Mouse (Mus musculus): Measurements from ENCODE around the gene Med15. TPM values are rescaled to one million over a fixed set of nuclear protein-coding genes. Genes with fewer than 3 reads are reported as not detected.

Gene Med15
- polyA plus RNA-seq, 1 experiment from 2014 or later: 40.6 TPM

- Histone ChIP-seq H3K9me3 (no peaks in the 10 kb centered on the region), H3K9ac (no peak overlapping the region), H3K36me3 (peaks cover 51% of the 10 kb centered on the region), H3K4me3 (peak overlapping the region; percentile 59), H3K27ac (no peak overlapping the region), H3K27me3 (no peaks in the 10 kb centered on the region), H3K4me1 (peaks cover 16% of the 10 kb centered on the region), H3K4me2 (peak overlapping the region; percentile 85)
- no peak for ATAC-seq (ENCODE audit: insufficient number of reproducible peaks, low FRiP score, low TSS enrichment, low read depth)
- WGBS: 20% methylated on average over 1 of the region's 1 CpGs
These were observed 85.5 kb downstream of the Med15 start for GRCm38 (mm10) chr16:17647156-17647555.

- Histone ChIP-seq H3K4me2 (peak within 1 kb of the TSS; percentile 85), H3K4me3 (peak within 1 kb of the TSS; percentile 59), H3K27ac (peak within 1 kb of the TSS; percentile 67), H3K4me1 (peaks cover 16% of the 10 kb centered on the region), H3K36me3 (peaks cover 48% of the 10 kb centered on the region), H3K9ac (0 out of 2 replicates have a peak within 1 kb of the TSS, but pooled peaks have one; percentile 37), H3K27me3 (no peaks in the 10 kb centered on the region), H3K9me3 (no peaks in the 10 kb centered on the region)
- peak; percentile 88 for ATAC-seq (ENCODE audit: insufficient number of reproducible peaks, low FRiP score, low TSS enrichment, low read depth)
- WGBS: 2% methylated on average over 64 of the region's 65 CpGs
These were observed 86.2 kb downstream of the Med15 start, which contains the start of gene Ccdc74a for GRCm38 (mm10) chr16:17646310-17647114. Gene Ccdc74a, plus strand, starts transcription at chr16:17646470.

- H3K9me3 ChIP-seq: no peaks in the 10 kb centered on the region
- no peak overlapping the region for H3K27ac ChIP-seq
- no peak for ATAC-seq (ENCODE audit: insufficient number of reproducible peaks, low FRiP score, low TSS enrichment, low read depth)
- H3K27me3 ChIP-seq: no peaks in the 10 kb centered on the region
- 81% methylated on average over 4 of the region's 4 CpGs for WGBS
- H3K4me1 ChIP-seq: peaks cover 16% of the 10 kb centered on the region
- no peak overlapping the region for H3K9ac ChIP-seq
- H3K4me2 ChIP-seq: no peak overlapping the region
- peaks cover 51% of the 10 kb centered on the region for H3K36me3 ChIP-seq
- H3K4me3 ChIP-seq: no peak overlapping the region
These were observed 89.2 kb downstream of the Med15 start for GRCm38 (mm10) chr16:17643437-17643990.

GRCm38 (mm10) chr16:17642311-17642710 is 90.4 kb downstream of the Med15 start:
- Histone ChIP-seq H3K9me3 (no peaks in the 10 kb centered on the region), H3K27me3 (no peaks in the 10 kb centered on the region), H3K4me2 (no peak overlapping the region), H3K36me3 (peaks cover 56% of the 10 kb centered on the region), H3K4me1 (peaks cover 12% of the 10 kb centered on the region), H3K9ac (no peak overlapping the region), H3K27ac (no peak overlapping the region), H3K4me3 (no peak overlapping the region)
- ATAC-seq (ENCODE audit: insufficient number of reproducible peaks, low FRiP score, low TSS enrichment, low read depth): no peak
- 90% methylated on average over 8 of the region's 8 CpGs for WGBS

GRCm38 (mm10) chr16:17641301-17641700 is 91.4 kb downstream of the Med15 start:
- no peak overlapping the region for H3K4me2 ChIP-seq
- no peaks in the 10 kb centered on the region for H3K27me3 ChIP-seq
- no peak overlapping the region for H3K4me3 ChIP-seq
- H3K9ac ChIP-seq: no peak overlapping the region
- H3K9me3 ChIP-seq: no peaks in the 10 kb centered on the region
- H3K36me3 ChIP-seq: peaks cover 62% of the 10 kb centered on the region
- H3K27ac ChIP-seq: no peak overlapping the region
- ATAC-seq (ENCODE audit: insufficient number of reproducible peaks, low FRiP score, low TSS enrichment, low read depth): no peak
- 94% methylated on average over 6 of the region's 6 CpGs for WGBS
- H3K4me1 ChIP-seq: peaks cover 4% of the 10 kb centered on the region; the same call in 1 of the 2 replicates

- no peak for ATAC-seq (ENCODE audit: insufficient number of reproducible peaks, low FRiP score, low TSS enrichment, low read depth)
- Histone ChIP-seq H3K4me1 (no peaks in the 10 kb centered on the region), H3K27ac (no peak overlapping the region), H3K9me3 (no peaks in the 10 kb centered on the region), H3K4me3 (no peak overlapping the region), H3K36me3 (peaks cover 67% of the 10 kb centered on the region), H3K9ac (no peak overlapping the region), H3K4me2 (no peak overlapping the region), H3K27me3 (no peaks in the 10 kb centered on the region)
- WGBS: 91% methylated on average over 9 of the region's 9 CpGs
These were observed 92.0 kb downstream of the Med15 start for GRCm38 (mm10) chr16:17640706-17641105.

DNA sequence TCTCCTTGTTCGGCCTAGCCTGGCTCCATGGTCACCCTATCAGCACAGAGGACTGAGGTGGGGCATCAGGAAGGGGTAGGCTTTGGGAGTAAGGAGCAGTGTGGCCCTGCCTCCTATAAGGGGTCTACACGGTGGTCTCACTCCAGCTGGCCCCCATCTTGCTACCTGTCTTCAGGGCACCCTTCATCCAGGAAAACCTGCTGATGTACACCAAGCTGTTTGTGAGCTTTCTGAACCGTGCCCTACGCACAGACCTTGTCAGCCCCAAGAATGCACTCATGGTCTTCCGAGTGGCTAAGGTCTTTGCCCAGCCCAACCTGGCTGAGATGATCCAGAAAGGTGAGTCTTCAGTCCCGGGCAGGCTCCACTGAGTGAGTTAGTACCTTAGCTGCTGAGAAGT is 92.7 kb downstream of the Med15 start:
- Histone ChIP-seq H3K27ac (no peak overlapping the region), H3K4me2 (no peak overlapping the region), H3K4me1 (no peaks in the 10 kb centered on the region), H3K27me3 (no peaks in the 10 kb centered on the region), H3K9ac (no peak overlapping the region), H3K9me3 (no peaks in the 10 kb centered on the region), H3K4me3 (no peak overlapping the region), H3K36me3 (peaks cover 70% of the 10 kb centered on the region)
- no peak for ATAC-seq (ENCODE audit: insufficient number of reproducible peaks, low FRiP score, low TSS enrichment, low read depth)
- WGBS: 91% methylated on average over 6 of the region's 6 CpGs

GRCm38 (mm10) chr16:17639081-17639480 is 93.6 kb downstream of the Med15 start:
- Histone ChIP-seq H3K36me3 (peaks cover 74% of the 10 kb centered on the region), H3K4me3 (no peak overlapping the region), H3K4me2 (no peak overlapping the region), H3K9ac (no peak overlapping the region), H3K27ac (no peak overlapping the region), H3K9me3 (no peaks in the 10 kb centered on the region), H3K27me3 (no peaks in the 10 kb centered on the region), H3K4me1 (no peaks in the 10 kb centered on the region)
- ATAC-seq (ENCODE audit: insufficient number of reproducible peaks, low FRiP score, low TSS enrichment, low read depth): no peak
- WGBS: 91% methylated on average over 3 of the region's 3 CpGs

- WGBS: 89% methylated on average over 9 of the region's 9 CpGs
- no peaks in the 10 kb centered on the region for H3K27me3 ChIP-seq
- H3K4me1 ChIP-seq: no peaks in the 10 kb centered on the region
- no peak overlapping the region for H3K4me3 ChIP-seq
- H3K9ac ChIP-seq: no peak overlapping the region
- H3K27ac ChIP-seq: no peak overlapping the region
- no peak overlapping the region for H3K4me2 ChIP-seq
- peaks cover 79% of the 10 kb centered on the region for H3K36me3 ChIP-seq
- H3K9me3 ChIP-seq: no peaks in the 10 kb centered on the region
- no peak for ATAC-seq (ENCODE audit: insufficient number of reproducible peaks, low FRiP score, low TSS enrichment, low read depth)
These were observed 94.6 kb downstream of the Med15 start for GRCm38 (mm10) chr16:17638036-17638628.

- Histone ChIP-seq H3K9ac (no peak overlapping the region), H3K4me2 (no peak overlapping the region), H3K9me3 (no peaks in the 10 kb centered on the region), H3K4me3 (no peak overlapping the region), H3K36me3 (peaks cover 79% of the 10 kb centered on the region), H3K27me3 (no peaks in the 10 kb centered on the region), H3K4me1 (no peaks in the 10 kb centered on the region), H3K27ac (no peak overlapping the region)
- ATAC-seq (ENCODE audit: insufficient number of reproducible peaks, low FRiP score, low TSS enrichment, low read depth): no peak
- WGBS: 76% methylated on average over 2 of the region's 2 CpGs
These were observed 95.1 kb downstream of the Med15 start for GRCm38 (mm10) chr16:17637610-17638009.

DNA sequence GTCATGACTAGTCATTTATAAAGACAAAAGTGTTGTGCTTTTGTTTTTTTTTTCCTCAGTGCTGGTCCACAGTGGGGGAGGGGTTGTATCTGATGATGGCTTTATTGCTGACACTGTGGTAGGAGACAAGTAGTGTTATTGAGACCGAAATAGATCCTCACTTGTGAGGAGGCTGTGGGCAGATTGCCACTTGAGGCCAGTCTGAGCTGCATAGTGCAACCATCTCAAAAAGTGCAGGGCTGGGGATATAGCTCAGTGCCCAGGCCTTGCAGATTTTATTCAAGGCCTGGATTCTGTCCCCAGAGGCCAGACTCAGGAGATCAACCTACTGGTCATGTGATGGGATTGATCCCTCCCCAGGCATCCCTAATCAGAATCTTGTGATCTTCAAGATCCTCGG is 95.8 kb downstream of the Med15 start:
- Histone ChIP-seq H3K4me2 (no peak overlapping the region), H3K4me3 (no peak overlapping the region), H3K9ac (no peak overlapping the region), H3K27me3 (no peaks in the 10 kb centered on the region), H3K9me3 (no peaks in the 10 kb centered on the region), H3K27ac (no peak overlapping the region), H3K4me1 (no peaks in the 10 kb centered on the region), H3K36me3 (peaks cover 80% of the 10 kb centered on the region)
- 86% methylated on average over 2 of the region's 2 CpGs for WGBS
- no peak for ATAC-seq (ENCODE audit: insufficient number of reproducible peaks, low FRiP score, low TSS enrichment, low read depth)
